Mouse (Mus musculus) lung, postnatal 0 days (tissue): ENCODE results near the gene Stk11.

Experiments
- CTCF ChIP-seq: IDR thresholded peaks from 2 replicates; pipeline ENCODE4 v1.5.1; 2016; ENCODE audit warnings: antibody characterized with exemption, mild to moderate bottlenecking
- EP300 ChIP-seq: IDR thresholded peaks from 2 replicates; pipeline ENCODE4 v1.6.1; 2016; ENCODE audit warnings: antibody characterized with exemption, mild to moderate bottlenecking, control low read depth

DNA sequence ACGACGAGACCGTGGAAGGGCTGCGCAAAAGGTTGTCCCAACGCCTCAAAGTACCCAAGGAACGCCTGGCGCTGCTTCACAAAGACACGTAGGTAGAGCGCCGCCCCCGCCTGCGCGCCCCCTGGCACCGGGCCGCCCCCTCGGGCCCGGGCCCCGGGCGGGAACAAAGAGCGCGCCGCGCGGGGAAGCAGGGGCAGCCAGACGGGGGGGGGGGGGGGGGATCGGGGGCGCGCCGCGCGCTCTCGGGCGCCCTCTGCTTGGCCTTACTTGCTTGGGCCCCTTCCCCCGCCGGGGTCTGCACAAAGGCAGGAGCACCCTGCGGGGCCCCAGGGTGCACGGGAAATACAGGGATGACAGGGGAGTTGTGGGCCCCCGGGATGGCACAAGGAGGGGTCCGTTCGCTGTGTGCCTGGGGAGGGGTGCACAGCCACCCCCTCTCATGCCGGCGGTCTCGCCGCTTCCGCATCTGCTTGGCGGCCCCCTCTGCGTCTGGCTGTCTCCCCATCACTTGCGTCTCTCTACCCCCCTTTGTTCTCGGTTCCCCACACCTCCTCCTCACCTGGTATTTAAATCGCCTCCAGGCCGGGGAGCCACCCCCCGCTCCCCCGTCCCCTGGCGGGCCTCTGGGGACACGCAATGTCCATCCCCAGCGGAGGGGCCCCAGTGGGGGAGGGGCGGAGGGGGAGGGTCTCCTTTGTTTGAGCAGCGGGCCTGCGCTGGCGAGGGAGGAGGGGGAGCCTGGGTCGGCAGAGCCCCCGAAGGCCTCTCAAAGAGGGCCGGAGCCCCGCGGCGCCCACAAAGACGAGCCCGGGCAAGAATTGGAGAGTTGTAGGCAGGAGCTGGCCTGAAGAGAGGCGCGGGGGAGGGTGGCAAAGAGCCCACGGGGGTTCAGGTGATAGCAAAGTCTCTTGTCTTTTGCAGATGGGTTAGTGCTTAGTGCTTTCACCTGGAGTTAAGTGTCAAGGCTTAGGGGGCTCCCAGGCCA is 34.9 kb downstream of the Stk11 start:
- TF ChIP-seq CTCF (no peak; the same call in 1 of the 2 replicates), EP300 (no peak)
